Comparison of ENCODE assay signal across 31 mouse cellular contexts in genomic region chr1:185173641-185174040, GRCm38 (mm10).
"Had no signal": no experiment of that assay in that cellular context is flagged by ENCODE, and none has a peak within 500 bp of the region (broad histone marks: within the 10 kb centered on the region; RNA-seq: fewer than 3 reads in every experiment).

No protein-coding gene starts in this region.

- H3K27me3 ChIP-seq: limb, embryonic 12.5 days; limb, embryonic 13.5 days; limb, embryonic 15.5 days; liver, embryonic 12.5 days; liver, embryonic 13.5 days; liver, embryonic 15.5 days; lung, embryonic 15.5 days; midbrain, embryonic 12.5 days; midbrain, embryonic 13.5 days; midbrain, embryonic 15.5 days; neural tube, embryonic 12.5 days had no signal

- H3K4me1 ChIP-seq: limb, embryonic 10.5 days; limb, embryonic 12.5 days; limb, embryonic 13.5 days; limb, embryonic 15.5 days; liver, embryonic 12.5 days; liver, embryonic 13.5 days; liver, embryonic 15.5 days; lung, embryonic 15.5 days; midbrain, embryonic 10.5 days; midbrain, embryonic 12.5 days; midbrain, embryonic 13.5 days; midbrain, embryonic 15.5 days; neural tube, embryonic 12.5 days had no signal

- DNase-seq: left cerebral cortex, postnatal 4 days; liver; liver, embryonic 13.5 days; liver, postnatal 0 days; lung, adult 18-20 months; lung, adult 2 months; lung, embryonic 14.5 days; lung, postnatal 10 days; lung, postnatal 14 days; lung, postnatal 36 days; lung, postnatal 4 days; midbrain, embryonic 14.5 days had no signal

- H3K36me3 ChIP-seq: limb, embryonic 10.5 days; limb, embryonic 12.5 days; limb, embryonic 13.5 days; limb, embryonic 15.5 days; liver, embryonic 12.5 days; liver, embryonic 13.5 days; liver, embryonic 15.5 days; lung, embryonic 15.5 days; midbrain, embryonic 10.5 days; midbrain, embryonic 12.5 days; midbrain, embryonic 13.5 days; midbrain, embryonic 15.5 days; neural tube, embryonic 12.5 days had no signal

- H3K4me3 ChIP-seq: left cerebral cortex, adult 2 months; limb, embryonic 10.5 days; limb, embryonic 12.5 days; limb, embryonic 13.5 days; limb, embryonic 15.5 days; liver, embryonic 12.5 days; liver, embryonic 13.5 days; liver, embryonic 15.5 days; lung, embryonic 15.5 days; megakaryocyte, embryonic 14.5 days; midbrain, embryonic 10.5 days; midbrain, embryonic 12.5 days; midbrain, embryonic 13.5 days; midbrain, embryonic 15.5 days; myocyte; neural tube, embryonic 12.5 days had no signal

- H3K4me2 ChIP-seq: limb, embryonic 12.5 days; limb, embryonic 13.5 days; limb, embryonic 15.5 days; liver, embryonic 11.5 days; liver, embryonic 12.5 days; liver, embryonic 13.5 days; liver, embryonic 15.5 days; lung, embryonic 14.5 days; lung, embryonic 15.5 days; midbrain, embryonic 12.5 days; midbrain, embryonic 13.5 days; midbrain, embryonic 15.5 days; neural tube, embryonic 12.5 days had no signal

- H3K9me3 ChIP-seq: limb, embryonic 10.5 days; limb, embryonic 12.5 days; limb, embryonic 13.5 days; limb, embryonic 15.5 days; liver, embryonic 12.5 days; liver, embryonic 13.5 days; liver, embryonic 15.5 days; lung, embryonic 15.5 days; midbrain, embryonic 12.5 days; midbrain, embryonic 13.5 days; midbrain, embryonic 15.5 days; neural tube, embryonic 12.5 days had no signal

- H3K27ac ChIP-seq: left cerebral cortex, adult 2 months; limb, embryonic 10.5 days; limb, embryonic 12.5 days; limb, embryonic 13.5 days; limb, embryonic 15.5 days; liver, embryonic 12.5 days; liver, embryonic 13.5 days; liver, embryonic 14.5 days; liver, embryonic 15.5 days; lung, embryonic 15.5 days; macrophage; midbrain, embryonic 10.5 days; midbrain, embryonic 12.5 days; midbrain, embryonic 13.5 days; midbrain, embryonic 15.5 days; neural tube, embryonic 12.5 days had no signal

- H3K9ac ChIP-seq: limb, embryonic 12.5 days; limb, embryonic 13.5 days; limb, embryonic 15.5 days; liver, embryonic 12.5 days; liver, embryonic 13.5 days; liver, embryonic 14.5 days; liver, embryonic 15.5 days; liver, postnatal 0 days; lung, embryonic 14.5 days; lung, embryonic 15.5 days; midbrain, embryonic 12.5 days; midbrain, embryonic 13.5 days; midbrain, embryonic 15.5 days; neural tube, embryonic 12.5 days had no signal

- ATAC-seq: liver, embryonic 12.5 days; liver, postnatal 0 days; lung, postnatal 0 days; midbrain, embryonic 13.5 days; midbrain, embryonic 15.5 days had no signal
